20 mouse cellular contexts compared by ENCODE assay signal in the genomic region with DNA sequence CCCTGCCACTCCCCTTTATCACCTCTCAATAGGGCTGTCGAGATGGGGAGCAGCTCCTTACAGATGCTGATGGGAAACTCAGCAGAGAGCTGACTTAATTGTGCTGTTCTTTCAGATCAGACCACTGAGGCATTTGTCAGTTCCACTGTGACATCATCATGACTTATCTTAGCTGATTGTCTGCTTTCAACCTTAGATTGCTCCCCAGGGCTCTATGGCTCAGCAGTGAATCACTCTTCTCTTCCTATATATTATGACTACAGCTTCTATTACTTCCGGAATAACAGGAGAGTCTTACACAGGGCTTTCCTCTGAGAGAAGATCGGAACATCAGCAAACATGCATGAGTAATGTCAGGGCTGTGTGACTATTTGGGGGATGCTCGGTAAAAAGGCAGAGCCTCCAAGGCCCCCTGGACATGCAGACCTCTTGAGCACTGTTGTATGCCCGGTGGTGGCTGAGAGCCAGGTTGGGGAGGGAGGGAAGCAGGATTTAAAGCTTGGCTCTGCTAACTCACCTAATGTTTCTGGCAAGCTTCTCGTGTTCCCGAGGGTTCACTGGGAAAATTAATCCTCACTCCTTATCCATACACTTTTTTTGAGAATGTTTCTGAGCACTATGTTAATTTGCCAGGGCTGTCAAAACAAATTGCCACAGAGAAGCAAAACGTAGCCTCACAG.
DNase-seq lines count a peak whose midpoint lies in the region; ATAC-seq and TF ChIP-seq lines count a peak whose summit lies in the region.
"Had no signal": no experiment of that assay in that cellular context is flagged by ENCODE, and none has a peak within 500 bp of the region (broad histone marks: within the 10 kb centered on the region; RNA-seq: fewer than 3 reads in every experiment).

No protein-coding gene starts in this region.

- H3K4me1 ChIP-seq in hindbrain, embryonic 15.5 days (replicated peaks): peaks cover 29% of the 10 kb centered on the region
- peaks cover 5% of the 10 kb centered on the region; the same call in 1 of the 2 replicates for H3K4me1 ChIP-seq in hindbrain, embryonic 12.5 days
- H3K4me1 ChIP-seq: embryonic facial prominence, embryonic 13.5 days; heart, embryonic 12.5 days; limb, embryonic 13.5 days; liver, embryonic 15.5 days had no signal

- no peaks in the 10 kb centered on the region for H3K27me3 ChIP-seq in hindbrain, embryonic 15.5 days
- H3K27me3 ChIP-seq in hindbrain, embryonic 12.5 days: no peaks in the 10 kb centered on the region
- peaks cover under 1% of the 10 kb centered on the region for H3K27me3 ChIP-seq in C2C12 (ENCODE audit: control insufficient read depth, insufficient read depth, insufficient read length)
- H3K27me3 ChIP-seq: embryonic facial prominence, embryonic 13.5 days; heart, embryonic 12.5 days; limb, embryonic 13.5 days; liver, embryonic 15.5 days; midbrain, embryonic 13.5 days had no signal

- 17% methylated on average over 8 of the region's 8 CpGs for WGBS in hindbrain, embryonic 15.5 days
- 27% methylated on average over 8 of the region's 8 CpGs for WGBS in hindbrain, embryonic 12.5 days

- no peak for TF ChIP-seq CTCF in C2C12 (IDR thresholded peaks at IDR 0.05; ENCODE audit: control insufficient read depth, insufficient read depth, insufficient read length)

- H3K36me3 ChIP-seq in hindbrain, embryonic 15.5 days: no peaks in the 10 kb centered on the region
- H3K36me3 ChIP-seq in hindbrain, embryonic 12.5 days: no peaks in the 10 kb centered on the region
- H3K36me3 ChIP-seq in C2C12 (ENCODE audit: control insufficient read depth, insufficient read depth): no peaks in the 10 kb centered on the region
- H3K36me3 ChIP-seq: embryonic facial prominence, embryonic 13.5 days; heart, embryonic 12.5 days; limb, embryonic 13.5 days; liver, embryonic 15.5 days; midbrain, embryonic 13.5 days had no signal

- H3K27ac ChIP-seq in hindbrain, embryonic 15.5 days (replicated peaks): no peak overlapping the region
- no peak overlapping the region for H3K27ac ChIP-seq in hindbrain, embryonic 12.5 days
- H3K27ac ChIP-seq: embryonic facial prominence, embryonic 13.5 days; kidney, postnatal 0 days; left cerebral cortex, adult 2 months; limb, embryonic 13.5 days; liver, embryonic 15.5 days; midbrain, embryonic 13.5 days; stomach, postnatal 0 days had no signal

- no peak overlapping the region for H3K4me2 ChIP-seq in hindbrain, embryonic 15.5 days
- H3K4me2 ChIP-seq in hindbrain, embryonic 12.5 days (replicated peaks): no peak overlapping the region
- H3K4me2 ChIP-seq: embryonic facial prominence, embryonic 13.5 days; heart, embryonic 12.5 days; limb, embryonic 13.5 days; liver, embryonic 15.5 days; midbrain, embryonic 13.5 days had no signal

- H3K79me2 ChIP-seq in C2C12 (ENCODE audit: control insufficient read depth, insufficient read depth): no peaks in the 10 kb centered on the region

- ATAC-seq in hindbrain, embryonic 15.5 days (ENCODE audit: low FRiP score, low read depth): 0 out of 2 replicates have a peak, but pooled peaks have one; percentile 13
- no peak for ATAC-seq in hindbrain, embryonic 12.5 days (ENCODE audit: low FRiP score)
- no peak for ATAC-seq in erythroid progenitor cell, adult 5-6 weeks (replicated peaks; ENCODE audit: low FRiP score, poor library complexity, severe bottlenecking)
- ATAC-seq: intestine, embryonic 16.5 days; lung, postnatal 0 days; midbrain, embryonic 13.5 days had no signal

- peak overlapping the region; percentile 18 for H3ac ChIP-seq in C2C12 (ENCODE audit: control insufficient read depth, insufficient read length, low read depth)

- H3K9me3 ChIP-seq in hindbrain, embryonic 15.5 days: no peaks in the 10 kb centered on the region
- H3K9me3 ChIP-seq in hindbrain, embryonic 12.5 days (replicated peaks): no peaks in the 10 kb centered on the region
- H3K9me3 ChIP-seq: embryonic facial prominence, embryonic 13.5 days; heart, embryonic 12.5 days; limb, embryonic 13.5 days; liver, embryonic 15.5 days; midbrain, embryonic 13.5 days had no signal

- H3K4me3 ChIP-seq in hindbrain, embryonic 15.5 days: no peak overlapping the region
- no peak overlapping the region for H3K4me3 ChIP-seq in hindbrain, embryonic 12.5 days
- H3K4me3 ChIP-seq in C2C12 (ENCODE audit: insufficient read depth, poor library complexity, severe bottlenecking): no peak overlapping the region
- H3K4me3 ChIP-seq: embryonic facial prominence, embryonic 13.5 days; heart, embryonic 12.5 days; left cerebral cortex, adult 2 months; limb, embryonic 13.5 days; liver, embryonic 15.5 days; midbrain, embryonic 13.5 days had no signal

- peak; percentile 70 for DNase-seq in 3T3-L1 (ENCODE audit: low read depth, low spot score)
- DNase-seq in cerebellum, adult 9-10 months: peak; percentile 54
- no peak for DNase-seq in urinary bladder, postnatal 36 days (ENCODE audit: low spot score in 2 of 2)
- DNase-seq in urinary bladder, adult 2 months (ENCODE audit: low spot score): no peak
- DNase-seq: adrenal gland, postnatal 10 days; thymus, postnatal 25 days had no signal

- no peaks in the 10 kb centered on the region for H3K79me3 ChIP-seq in C2C12 (ENCODE audit: low read depth)

- no peak overlapping the region for H3K9ac ChIP-seq in hindbrain, embryonic 15.5 days
- no peak overlapping the region for H3K9ac ChIP-seq in hindbrain, embryonic 12.5 days
- H3K9ac ChIP-seq: embryonic facial prominence, embryonic 13.5 days; heart, embryonic 12.5 days; limb, embryonic 13.5 days; liver, embryonic 15.5 days; midbrain, embryonic 13.5 days had no signal

TF ChIP-seq in C2C12, 6 proteins besides CTCF, POLR2A, EP300 and RAD21:
- TF ChIP-seq MAX (IDR thresholded peaks at IDR 0.05): no peak
- no peak for TF ChIP-seq CEBPB (IDR thresholded peaks at IDR 0.05; ENCODE audit: low read depth)
- no peak for TF ChIP-seq USF1 (IDR thresholded peaks at IDR 0.05; ENCODE audit: low read depth)
- TF ChIP-seq MYOD1 (IDR thresholded peaks at IDR 0.05; ENCODE audit: control insufficient read depth, insufficient read length, low read depth): peak; percentile 61
- TF ChIP-seq MYOG (IDR thresholded peaks at IDR 0.05; ENCODE audit: control insufficient read depth, extremely low read depth, insufficient read length): no peak
- peak; percentile 82 for TF ChIP-seq FOSL1 (IDR thresholded peaks at IDR 0.05; ENCODE audit: insufficient read depth, low read length, poor library complexity, severe bottlenecking)

Comparison
In these comparisons a context has a peak if more than half of its experiments do, and no peak if none do; other contexts are left out.
1. DNase-seq: peak in 3T3-L1 (single experiment) and cerebellum, adult 9-10 months (single experiment); none in urinary bladder, postnatal 36 days (0 of 2) and urinary bladder, adult 2 months (single experiment).